Mouse (Mus musculus) intestine, embryonic 14.5 days (tissue): ENCODE measurements around the gene Rfx1. TPM values are rescaled to one million over a fixed set of nuclear protein-coding genes. Genes with fewer than 3 reads are reported as not detected.

Experiments
- ATAC-seq: fragments of 200-750 bp; cut with Nextera tagmentation; replicated peaks from 2 replicates; pipeline ENCODE4 v1.8.0; 2017; ENCODE audit warnings: low read depth, moderate number of reproducible peaks, moderate TSS enrichment, moderate library complexity; ENCODE audit not compliant: low FRiP score, low TSS enrichment
- DNase-seq: peaks from one replicate; pipeline ENCODE4 v3.0.0-alpha.2; 2018; ENCODE audit warnings: low spot score
- H3K27ac ChIP-seq: fragments of 300-500 bp; sonication (generic); 2 replicates; pipeline ENCODE4 v1.5.1; 2014; ENCODE audit warnings: low read depth, mild to moderate bottlenecking, control low read depth
- H3K27me3 ChIP-seq: fragments of 300-500 bp; sonication (generic); replicated peaks from 2 replicates; pipeline ENCODE4 v1.6.1; 2014; ENCODE audit warnings: low read length, control low read depth; ENCODE audit not compliant: control insufficient read depth, insufficient read depth
- H3K36me3 ChIP-seq: fragments of 300-500 bp; sonication (generic); 2 replicates; pipeline ENCODE4 v1.6.1; 2014; ENCODE audit warnings: low read length, control low read depth; ENCODE audit not compliant: control insufficient read depth, insufficient read depth
- H3K4me1 ChIP-seq: fragments of 300-500 bp; sonication (generic); replicated peaks from 2 replicates; pipeline ENCODE4 v1.6.1; 2014; ENCODE audit warnings: low read length, control low read depth, mixed read lengths; ENCODE audit not compliant: control insufficient read depth, insufficient read depth
- H3K4me2 ChIP-seq: fragments of 300-500 bp; sonication (generic); 2 replicates; pipeline ENCODE4 v1.6.1; 2014; ENCODE audit warnings: low read length
- H3K4me3 ChIP-seq: fragments of 300-500 bp; sonication (generic); 2 replicates; pipeline ENCODE4 v1.5.1; 2014; ENCODE audit warnings: low read depth, low read length, control low read depth, mixed read lengths
- H3K9ac ChIP-seq: fragments of 300-500 bp; sonication (generic); 2 replicates; pipeline ENCODE4 v1.6.1; 2014; ENCODE audit warnings: mild to moderate bottlenecking, low read length
- H3K9me3 ChIP-seq: fragments of 300-500 bp; sonication (generic); 2 replicates; pipeline ENCODE4 v1.6.1; 2016; ENCODE audit warnings: low read length, control low read depth; ENCODE audit not compliant: control insufficient read depth
- WGBS: fragments of 180-500 bp; shearing (Covaris S2); extraction: QIAGEN DNeasy Blood & Tissue Kit; methylation state at CpG from one replicate; pipeline ENCODE4 v1.1.7; 2014; 5-methylcytosine and 5-hydroxymethylcytosine counted together
- polyA plus RNA-seq: library from polyadenylated mRNA; unstranded; fragments of >200 nt; fragmentation: Nextera tagmentation; extraction: Ambion mirVana; gene quantifications from 2 replicates; pipeline ENCODE4 v1.2.1, GENCODE M21; 2014

Rfx1 gene
- polyA plus RNA-seq, 1 experiment from 2014 or later: 11.6 TPM

DNA sequence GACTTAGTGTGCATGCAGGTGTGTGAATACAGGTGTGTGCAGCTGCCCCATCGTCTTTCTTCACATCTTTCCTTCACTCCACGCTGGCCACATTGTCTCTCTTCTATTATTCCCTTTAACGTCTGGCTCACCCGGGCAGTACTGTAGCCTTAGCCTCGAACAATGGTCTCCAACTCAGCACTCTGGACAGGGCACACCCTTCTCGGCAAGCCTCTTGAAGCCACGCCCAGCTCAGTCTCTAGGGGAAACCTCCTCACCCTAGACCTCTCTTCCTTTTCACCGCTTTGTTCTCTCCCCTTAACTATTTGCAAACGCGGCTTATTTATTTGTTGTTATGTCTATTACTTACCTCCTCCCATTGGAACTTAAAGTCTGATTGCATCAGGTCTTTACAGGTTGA, 39.2 kb upstream of the Rfx1 start:
- WGBS: 25% methylated on average over 10 of the region's 10 CpGs

DNA sequence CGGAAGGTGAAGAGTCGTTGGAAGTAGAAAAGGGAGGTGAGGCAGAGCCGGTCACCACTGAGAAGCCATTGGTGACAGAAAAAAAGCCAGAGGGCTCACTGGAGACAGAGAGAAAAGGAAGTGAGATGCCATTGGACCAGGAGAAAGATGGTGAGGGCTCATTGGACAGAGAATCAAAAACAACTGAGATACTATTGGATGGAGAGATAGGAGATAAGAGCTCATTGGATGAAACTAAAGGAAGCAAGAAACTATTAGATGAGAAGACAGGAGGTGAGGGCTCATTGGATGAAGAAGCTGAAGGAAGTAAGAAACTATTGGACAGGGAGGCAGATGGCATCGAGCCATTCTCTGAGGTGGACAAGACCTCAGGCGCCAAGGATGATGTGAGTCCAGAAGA, 37.4 kb upstream of the Rfx1 start:
- ATAC-seq: no peak
- WGBS: 87% methylated on average over 5 of the region's 5 CpGs

More for the DNA sequence above, 39.2 kb upstream of the Rfx1 start:
- Histone ChIP-seq H3K4me1 (peaks cover 29% of the 10 kb centered on the region), H3K9ac (no peak overlapping the region), H3K27me3 (peaks cover 10% of the 10 kb centered on the region; the same call in 1 of the 2 replicates), H3K4me3 (no peak overlapping the region), H3K9me3 (no peaks in the 10 kb centered on the region), H3K4me2 (no peak overlapping the region), H3K27ac (no peak overlapping the region), H3K36me3 (no peaks in the 10 kb centered on the region)
- no peak for DNase-seq
- no peak for ATAC-seq

DNA sequence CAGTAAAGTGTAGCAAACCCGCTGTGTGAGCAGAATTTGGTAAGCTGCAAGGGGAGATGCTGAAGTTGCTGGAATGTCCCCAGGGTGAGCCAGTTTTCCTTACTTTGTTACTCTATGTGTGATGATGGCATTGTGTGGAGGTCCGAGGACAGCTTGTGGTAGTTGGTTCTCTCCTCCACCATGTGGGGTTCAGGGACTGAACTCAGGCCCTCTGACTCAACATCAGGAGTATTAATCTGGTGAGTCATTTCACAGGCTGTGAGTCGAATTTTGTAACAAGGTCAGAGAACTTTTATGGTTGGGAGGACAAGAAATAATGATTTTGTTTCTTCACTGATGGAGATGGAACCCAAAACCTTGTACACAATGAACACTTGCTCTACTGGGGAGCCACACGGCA, 33.9 kb upstream of the Rfx1 start:
- Histone ChIP-seq H3K9ac (no peak overlapping the region), H3K36me3 (no peaks in the 10 kb centered on the region), H3K27me3 (no peaks in the 10 kb centered on the region), H3K4me3 (no peak overlapping the region), H3K27ac (no peak overlapping the region), H3K4me1 (no peaks in the 10 kb centered on the region), H3K9me3 (no peaks in the 10 kb centered on the region), H3K4me2 (no peak overlapping the region)
- WGBS: 76% methylated on average over 4 of the region's 4 CpGs
- ATAC-seq: no peak
- DNase-seq: no peak

More for the DNA sequence above, 37.4 kb upstream of the Rfx1 start:
- H3K27me3 ChIP-seq: peaks cover 10% of the 10 kb centered on the region; the same call in 1 of the 2 replicates
- H3K4me1 ChIP-seq: peaks cover 14% of the 10 kb centered on the region
- H3K27ac ChIP-seq: no peak overlapping the region
- H3K4me2 ChIP-seq: no peak overlapping the region
- no peaks in the 10 kb centered on the region for H3K36me3 ChIP-seq
- no peak overlapping the region for H3K9ac ChIP-seq
- H3K9me3 ChIP-seq: no peaks in the 10 kb centered on the region
- no peak for DNase-seq
- H3K4me3 ChIP-seq: no peak overlapping the region

DNA sequence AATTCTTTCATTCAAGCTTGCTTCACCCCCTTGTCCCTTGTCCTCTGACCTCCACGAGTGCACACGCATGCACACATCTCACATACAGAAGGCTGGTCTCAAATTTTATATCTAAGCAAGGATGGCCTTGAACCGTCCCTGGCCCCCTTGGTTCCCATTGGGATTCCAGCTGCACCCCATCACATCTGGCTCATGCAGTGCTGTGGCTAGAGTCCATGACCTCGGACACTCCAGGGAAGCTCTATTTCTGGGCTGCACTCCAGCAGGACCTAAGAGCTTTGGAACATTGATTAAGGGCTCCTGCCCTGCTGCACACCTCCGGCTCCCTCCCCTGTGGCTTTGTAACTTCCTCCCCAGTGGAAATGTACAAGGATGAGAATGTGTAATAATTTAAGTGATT, 28.6 kb upstream of the Rfx1 start:
- Histone ChIP-seq H3K36me3 (no peaks in the 10 kb centered on the region), H3K27me3 (peaks cover 26% of the 10 kb centered on the region), H3K9ac (no peak overlapping the region), H3K9me3 (no peaks in the 10 kb centered on the region), H3K4me1 (no peaks in the 10 kb centered on the region; the same call in 1 of the 2 replicates), H3K4me2 (no peak overlapping the region), H3K4me3 (no peak overlapping the region), H3K27ac (no peak overlapping the region)
- ATAC-seq (no peak), DNase-seq (no peak)
- 70% methylated on average over 5 of the region's 5 CpGs for WGBS

DNA sequence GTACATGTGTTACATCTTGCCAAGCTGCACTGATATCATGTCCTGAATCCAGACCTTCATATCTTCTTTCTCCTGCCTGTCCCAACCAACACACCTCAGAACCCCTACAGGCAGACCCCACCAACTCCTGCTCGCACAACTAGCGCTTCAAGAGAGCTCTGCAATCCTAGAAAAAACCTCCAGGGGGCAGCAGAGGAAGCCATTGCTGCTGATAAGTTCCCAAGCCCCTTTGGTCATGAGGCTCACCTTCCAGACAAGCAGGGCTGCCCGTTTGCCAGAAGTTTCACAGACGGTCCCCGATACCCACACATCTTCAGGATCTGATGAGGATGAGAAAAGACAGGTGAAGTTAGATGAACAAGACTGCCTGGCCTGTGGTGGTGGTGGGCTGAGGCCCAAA, 27.6 kb upstream of the Rfx1 start:
- ATAC-seq (no peak), DNase-seq (peak; percentile 95)
- 5% methylated on average over 5 of the region's 5 CpGs for WGBS
- Histone ChIP-seq H3K4me3 (no peak overlapping the region), H3K9ac (no peak overlapping the region), H3K4me2 (no peak overlapping the region), H3K4me1 (no peaks in the 10 kb centered on the region; the same call in 1 of the 2 replicates), H3K27ac (no peak overlapping the region), H3K36me3 (no peaks in the 10 kb centered on the region), H3K27me3 (peaks cover 36% of the 10 kb centered on the region), H3K9me3 (no peaks in the 10 kb centered on the region)

DNA sequence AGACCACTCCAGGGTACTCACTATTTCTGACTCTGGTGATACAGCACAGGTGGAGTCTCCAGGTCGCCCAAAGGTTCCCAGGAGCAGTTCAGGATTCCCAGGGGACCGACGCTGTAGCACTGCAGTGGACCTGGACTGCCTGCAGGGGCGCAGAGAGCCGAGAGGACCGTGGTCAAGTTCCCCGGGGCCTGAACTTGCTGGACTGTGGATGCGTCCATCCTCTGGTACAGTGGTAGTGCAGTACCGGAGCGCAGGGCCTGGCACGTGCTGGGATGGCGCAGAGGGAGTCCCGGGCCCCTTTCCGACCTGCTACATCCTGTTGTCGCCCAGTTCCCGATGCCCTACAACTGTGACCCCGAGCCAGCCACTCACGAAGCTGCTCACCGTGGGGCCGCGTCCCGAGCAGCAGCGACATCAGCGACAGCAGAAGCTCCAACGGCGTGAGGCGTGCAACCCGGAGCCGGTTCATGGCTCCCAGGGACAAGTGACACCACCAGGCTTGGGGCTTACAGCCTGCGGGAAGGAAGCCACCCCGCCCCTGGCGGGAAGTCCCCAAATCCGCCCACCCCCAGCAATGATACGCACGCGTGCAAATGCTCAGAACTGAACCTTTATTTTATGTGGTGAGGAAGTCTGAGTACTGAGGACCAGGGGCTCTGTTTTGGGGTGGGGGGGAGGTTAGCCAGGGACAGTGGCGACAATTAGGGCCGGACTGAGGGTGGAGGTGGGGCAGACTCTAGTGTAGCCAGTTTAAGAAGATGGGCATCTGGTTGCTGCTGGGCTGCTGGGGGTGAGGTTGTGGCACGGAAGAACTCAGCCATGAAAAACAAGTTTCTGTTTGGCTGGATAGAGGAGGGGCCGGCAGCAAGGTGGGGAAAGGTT, 24.3 kb upstream of the Rfx1 start, which contains the start of gene Il27ra:
Gene Il27ra (minus strand): TSS at position 524 of the 882 bp plus-strand sequence.
- no peaks in the 10 kb centered on the region for H3K36me3 ChIP-seq
- 5% methylated on average over 40 of the region's 40 CpGs for WGBS
- peak within 1 kb of the TSS; percentile 63 for H3K4me2 ChIP-seq
- H3K27ac ChIP-seq: no peak within 1 kb of the TSS
- DNase-seq (peak; percentile 75), ATAC-seq (peak; percentile 70)
- no peaks in the 10 kb centered on the region; the same call in 1 of the 2 replicates for H3K4me1 ChIP-seq
- peaks cover 51% of the 10 kb centered on the region for H3K27me3 ChIP-seq
- H3K9me3 ChIP-seq: no peaks in the 10 kb centered on the region
- peak within 1 kb of the TSS; percentile 29 for H3K4me3 ChIP-seq
- peak within 1 kb of the TSS; percentile 29; the same call in 1 of the 2 replicates for H3K9ac ChIP-seq

DNA sequence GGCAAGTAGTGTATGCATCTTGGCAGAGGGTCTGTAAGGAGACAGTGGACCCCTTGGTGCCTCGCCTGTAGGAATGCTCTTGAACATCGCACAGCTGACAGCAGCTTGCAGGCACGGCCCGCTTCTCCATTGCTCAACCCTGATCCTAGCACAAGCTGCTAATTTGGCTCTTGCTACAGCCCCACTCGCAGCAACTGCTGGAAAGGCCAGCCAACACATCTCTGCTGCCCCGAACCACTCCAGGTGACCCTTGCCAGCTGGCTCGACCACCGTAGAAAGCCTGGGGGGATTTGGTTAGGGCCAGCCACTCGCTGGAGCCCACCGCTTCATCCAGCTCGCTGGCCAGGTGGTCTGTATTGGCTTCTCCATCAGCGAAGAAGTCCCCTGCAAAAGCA, 23.7 kb upstream of the Rfx1 start:
- Histone ChIP-seq H3K4me3 (no peak overlapping the region), H3K9ac (no peak overlapping the region), H3K36me3 (no peaks in the 10 kb centered on the region), H3K27ac (no peak overlapping the region), H3K4me2 (peak overlapping the region; percentile 63; the same call in 1 of the 2 replicates), H3K4me1 (no peaks in the 10 kb centered on the region; the same call in 1 of the 2 replicates), H3K9me3 (no peaks in the 10 kb centered on the region), H3K27me3 (peaks cover 51% of the 10 kb centered on the region)
- no peak for ATAC-seq
- WGBS: 45% methylated on average over 12 of the region's 12 CpGs
- no peak for DNase-seq

DNA sequence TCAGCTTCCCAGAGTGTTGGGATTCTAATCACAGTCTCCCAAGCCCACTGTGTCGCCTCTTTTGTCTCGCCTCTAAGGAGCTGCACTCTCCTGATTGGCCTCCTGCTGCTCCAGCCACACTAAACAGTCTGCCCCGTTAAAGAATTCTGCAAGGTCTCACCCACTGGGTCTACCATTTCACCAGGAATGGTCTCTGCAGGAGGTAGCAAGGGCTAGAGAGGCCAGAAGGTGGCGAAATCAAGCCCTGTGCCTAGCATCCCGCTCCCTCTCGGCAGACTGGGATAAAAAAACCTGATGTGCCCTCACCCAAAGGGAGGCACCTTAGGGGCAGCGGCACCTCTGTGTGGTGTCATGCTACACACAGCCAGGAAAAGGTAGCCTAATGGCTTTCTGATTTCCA, 22.5 kb upstream of the Rfx1 start:
- no peaks in the 10 kb centered on the region for H3K9me3 ChIP-seq
- H3K4me1 ChIP-seq: no peaks in the 10 kb centered on the region; the same call in 1 of the 2 replicates
- H3K27me3 ChIP-seq: peaks cover 51% of the 10 kb centered on the region
- H3K9ac ChIP-seq: no peak overlapping the region
- WGBS: 11% methylated on average over 7 of the region's 7 CpGs
- no peak overlapping the region for H3K27ac ChIP-seq
- ATAC-seq (no peak), DNase-seq (no peak)
- no peak overlapping the region for H3K4me3 ChIP-seq
- H3K4me2 ChIP-seq: no peak overlapping the region
- no peaks in the 10 kb centered on the region for H3K36me3 ChIP-seq
